Mouse (Mus musculus): ENCODE results near the gene Sgip1.

The Sgip1 gene

GRCm38 (mm10) chr4:102840956-102841729, 100.0 kb downstream of the Sgip1 start:
- DNase-seq, result no peak

DNA sequence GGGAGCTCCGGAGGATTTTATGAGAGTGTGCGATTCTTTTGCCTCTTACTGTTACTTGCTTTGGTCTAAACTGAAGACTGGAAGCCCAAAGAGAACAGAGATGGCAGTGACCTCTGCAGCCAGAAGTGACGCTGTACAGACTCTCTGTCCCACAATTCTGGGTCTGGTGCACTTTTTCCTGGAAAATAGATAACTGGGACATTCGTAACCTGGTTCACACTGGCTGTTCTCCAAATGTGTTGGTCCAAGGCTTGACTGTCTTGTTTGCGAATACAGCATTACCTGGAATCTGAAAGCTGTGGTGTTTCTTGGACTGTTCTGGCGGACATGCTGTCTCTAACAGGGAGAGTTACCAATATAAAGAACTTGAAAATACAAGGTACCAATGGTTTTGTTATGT, 109.4 kb downstream of the Sgip1 start:
- no peak for DNase-seq

DNA sequence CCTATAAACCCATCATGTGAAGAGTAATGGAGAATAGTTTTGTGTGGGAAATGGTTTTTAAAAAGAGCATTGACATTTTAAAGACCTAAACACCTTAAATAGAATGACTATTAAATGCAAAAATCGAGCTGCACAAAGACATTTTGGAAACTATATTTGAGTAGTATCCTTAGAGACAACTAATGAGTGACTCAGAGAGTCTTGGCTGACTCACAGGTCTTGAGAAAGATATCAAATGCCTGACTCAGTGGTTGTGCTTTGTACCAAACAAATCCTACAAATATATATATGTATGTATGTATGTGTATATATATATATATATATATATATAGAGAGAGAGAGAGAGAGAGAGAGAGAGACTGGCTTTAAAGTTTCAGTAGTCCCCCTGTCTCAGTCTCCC, 110.1 kb downstream of the Sgip1 start:
- DNase-seq, result no peak

GRCm38 (mm10) chr4:102852290-102852689, 111.2 kb downstream of the Sgip1 start:
- DNase-seq, result no peak

GRCm38 (mm10) chr4:102852808-102853207, 111.7 kb downstream of the Sgip1 start:
- no peak for DNase-seq

GRCm38 (mm10) chr4:102853330-102854022, 112.4 kb downstream of the Sgip1 start:
- DNase-seq, result no peak

DNA sequence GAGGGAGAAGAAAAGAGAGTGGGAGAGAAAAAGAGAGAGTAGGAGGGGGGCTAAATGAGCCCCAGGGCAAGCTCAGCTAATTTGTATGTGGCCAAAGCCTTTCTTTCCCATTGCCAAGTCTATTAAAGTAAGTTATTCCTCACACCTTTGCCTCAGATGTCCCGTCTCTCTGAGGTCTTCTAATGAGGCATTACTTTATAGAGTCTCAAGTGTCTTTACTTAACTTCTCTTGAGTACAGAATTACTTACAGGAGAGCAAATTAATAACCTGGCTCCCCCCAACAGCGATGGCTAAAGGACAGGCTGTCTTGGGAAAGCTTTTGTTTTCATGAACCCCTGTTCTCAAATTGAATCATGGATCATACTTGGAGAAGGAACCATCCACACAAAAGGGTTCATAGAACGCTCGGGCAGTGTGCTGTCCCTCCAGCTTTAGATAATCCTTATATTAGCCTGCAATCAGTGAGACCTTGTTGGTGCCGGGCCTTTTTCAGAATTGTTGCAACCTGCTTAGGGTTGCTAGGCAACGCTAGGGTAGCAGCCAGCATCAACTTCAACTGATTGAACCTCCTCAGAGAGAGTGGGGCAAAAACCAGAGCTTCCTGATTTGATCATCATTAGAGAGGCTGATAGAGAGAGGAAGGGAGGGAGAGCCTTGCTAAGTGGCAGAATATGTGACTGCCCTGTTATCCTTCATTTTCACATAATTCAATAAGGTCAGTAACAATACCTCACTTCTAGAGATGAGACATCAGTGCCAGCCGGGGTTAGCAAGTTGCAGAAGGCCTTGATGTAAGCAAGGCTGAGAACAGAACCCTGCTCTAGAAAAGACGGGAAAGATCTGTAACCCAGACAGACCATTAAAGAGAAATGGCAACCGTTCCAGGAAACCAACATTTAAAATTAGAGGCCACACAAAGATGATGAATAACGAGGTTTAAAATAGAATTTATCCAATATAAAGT, 114.1 kb downstream of the Sgip1 start:
- DNase-seq, result no peak

DNA sequence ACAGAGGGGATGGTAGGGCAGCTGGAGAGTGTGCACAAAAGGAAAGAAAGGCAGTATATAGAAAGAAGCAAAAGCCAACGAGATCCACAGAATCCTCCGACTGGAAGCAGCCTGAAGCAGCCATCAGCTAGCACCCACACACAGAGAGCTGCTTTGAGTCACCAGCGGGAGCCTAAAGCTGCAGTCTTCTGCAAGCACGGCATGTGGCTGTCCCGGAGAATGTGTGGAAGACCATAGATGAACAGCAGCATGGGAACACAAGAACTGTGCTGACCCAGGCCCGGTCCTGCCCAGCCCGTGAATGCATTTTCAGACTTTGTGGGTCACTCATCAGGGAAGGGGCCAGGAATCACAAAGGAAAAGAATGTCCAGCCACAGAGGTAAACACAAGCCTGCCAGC, 115.0 kb downstream of the Sgip1 start:
- no peak for DNase-seq

DNA sequence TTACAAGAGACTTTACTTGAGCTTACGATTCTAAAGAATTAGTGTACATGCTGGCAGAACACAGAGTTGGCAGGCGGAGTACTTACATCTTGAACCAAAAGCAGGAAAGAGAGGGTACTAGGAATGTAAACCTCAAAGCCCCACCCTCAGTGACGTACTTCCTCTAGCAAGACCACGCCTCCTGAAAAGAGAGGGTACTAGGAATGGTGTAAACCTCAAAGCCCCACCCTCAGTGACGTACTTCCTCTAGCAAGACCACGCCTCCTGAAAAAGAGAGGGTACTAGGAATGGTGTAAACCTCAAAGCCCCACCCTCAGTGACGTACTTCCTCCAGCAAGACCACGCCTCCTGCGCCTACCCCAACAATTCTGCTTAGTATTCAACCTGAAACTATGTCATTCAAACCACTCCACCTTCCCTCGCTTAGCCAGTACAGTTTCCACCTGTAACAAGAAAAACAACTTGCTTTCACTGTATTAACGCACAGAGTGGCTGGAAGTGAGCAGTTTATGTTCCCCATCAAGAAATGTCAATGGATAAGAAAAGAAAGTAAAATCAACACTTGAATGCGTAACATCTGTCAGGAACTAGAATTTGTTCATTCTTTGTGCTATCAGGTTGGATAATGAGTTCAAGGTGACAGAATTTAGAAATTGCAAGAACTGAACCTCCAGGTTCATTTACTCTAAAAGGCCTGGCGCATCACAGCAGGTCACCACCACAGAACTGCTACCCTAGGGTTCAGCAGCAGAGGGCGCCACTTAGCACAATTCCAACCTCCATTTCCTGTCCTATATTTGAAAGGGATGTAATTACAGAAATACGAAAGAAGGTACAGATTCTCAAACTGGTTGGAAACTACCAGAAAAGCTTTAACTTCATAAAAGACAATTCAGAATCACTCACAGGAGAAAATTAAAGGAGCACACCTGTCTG, 118.4 kb downstream of the Sgip1 start:
- DNase-seq, result no peak

- DNase-seq, result no peak
Measured at GRCm38 (mm10) chr4:102862751-102863710, 121.9 kb downstream of the Sgip1 start.

DNA sequence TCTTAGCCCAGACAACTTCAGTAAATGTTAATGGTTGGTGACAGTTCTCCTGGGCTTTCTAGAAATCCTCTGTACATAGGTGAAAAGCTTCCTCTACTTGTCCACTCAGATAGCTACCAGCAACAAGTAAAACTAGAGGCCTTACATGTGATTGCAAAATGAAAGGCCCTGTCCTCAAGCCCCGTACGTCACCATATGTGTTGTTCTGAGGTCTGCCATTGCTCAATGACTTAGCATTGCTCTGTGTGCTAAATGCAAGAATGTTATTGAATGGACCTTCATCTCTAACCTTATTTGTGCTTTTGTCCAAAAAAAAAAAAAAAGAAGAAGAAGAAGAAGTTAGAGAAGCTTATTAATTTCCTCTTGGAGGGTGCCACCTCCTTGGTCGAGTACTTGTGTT, 125.4 kb downstream of the Sgip1 start:
- no peak for DNase-seq

DNA sequence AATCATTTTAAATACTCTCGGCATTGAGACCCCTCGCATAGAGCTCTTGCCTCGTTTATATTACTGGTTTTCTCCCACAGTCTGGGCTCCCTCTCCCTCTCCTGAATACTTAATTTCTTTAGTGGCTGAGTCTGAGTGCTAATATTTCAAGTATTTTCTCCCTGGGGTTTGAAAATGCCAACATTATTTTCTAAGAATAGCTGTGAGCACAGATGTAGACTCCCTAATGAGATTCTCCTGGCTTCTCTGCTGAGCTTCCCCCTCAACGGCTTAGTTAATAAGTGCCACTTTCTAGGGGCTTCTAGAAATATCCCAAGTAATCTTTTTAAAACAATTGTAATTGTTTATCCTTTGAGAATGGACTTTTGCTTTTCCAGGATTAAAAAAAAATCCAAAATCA, 130.2 kb downstream of the Sgip1 start:
- no peak for DNase-seq

GRCm38 (mm10) chr4:102883142-102883541, 142.0 kb downstream of the Sgip1 start:
- DNase-seq, result no peak

DNA sequence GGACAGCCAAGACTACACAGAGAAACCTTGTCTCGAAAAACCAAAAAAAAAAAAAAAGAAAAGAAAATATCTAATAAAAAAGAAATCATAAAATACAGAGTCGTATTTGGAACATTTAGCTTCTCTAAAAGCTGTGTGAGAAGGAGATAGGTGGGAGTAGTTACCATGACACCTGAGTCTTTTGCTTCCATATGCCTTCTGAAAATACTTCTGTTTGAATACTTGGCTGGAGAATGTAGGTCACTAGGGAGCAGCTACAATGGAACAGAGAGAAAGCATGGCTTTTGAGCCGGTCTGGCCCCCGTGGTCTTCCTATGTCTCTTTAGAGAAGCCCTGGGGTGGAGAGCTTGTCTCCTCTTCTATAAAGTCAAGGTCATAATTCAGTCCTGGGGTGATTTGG, 143.1 kb downstream of the Sgip1 start:
- no peak for DNase-seq

DNA sequence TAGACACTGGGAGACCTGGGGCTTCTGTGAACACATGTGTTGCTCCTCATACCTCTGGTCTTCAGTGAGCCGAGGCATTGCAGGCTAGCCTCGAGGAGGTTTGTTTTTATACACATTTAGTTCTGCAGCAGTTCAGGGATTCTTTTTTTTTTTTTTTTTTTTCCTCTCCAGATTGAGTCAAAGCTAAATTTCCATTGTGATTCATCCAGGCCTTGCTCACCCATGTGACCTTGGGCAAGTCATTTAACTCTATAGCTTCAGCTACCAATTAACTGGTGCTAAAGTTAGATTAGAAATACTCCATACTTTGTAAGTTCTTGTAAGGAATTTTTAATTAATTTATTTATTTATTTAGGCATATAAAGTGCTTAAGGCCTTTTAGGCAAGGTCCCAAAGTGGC, 145.4 kb downstream of the Sgip1 start:
- DNase-seq, result no peak

DNA sequence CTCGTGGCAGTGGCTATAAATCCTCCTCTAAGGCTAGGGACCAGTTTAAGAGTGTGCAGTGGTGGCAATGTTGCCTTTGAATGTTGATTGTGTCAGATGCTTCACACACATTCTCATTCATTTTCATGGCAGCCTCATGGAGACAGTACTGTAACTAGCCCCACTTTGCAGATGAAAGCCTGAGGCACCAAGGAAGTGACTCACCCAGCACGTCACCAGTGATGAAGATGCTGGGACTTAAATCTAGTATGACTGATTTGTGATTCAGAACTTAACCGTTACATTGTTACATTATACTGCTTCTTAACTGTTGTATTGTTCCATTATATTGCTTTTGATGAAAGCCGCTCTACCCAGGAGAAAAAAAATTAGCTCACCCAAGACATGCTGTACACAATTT, 145.8 kb downstream of the Sgip1 start:
- no peak for DNase-seq

- DNase-seq, result no peak
Measured at GRCm38 (mm10) chr4:102887770-102888689, 146.9 kb downstream of the Sgip1 start.

- DNase-seq, result no peak
Measured at GRCm38 (mm10) chr4:102895866-102896265, 154.8 kb downstream of the Sgip1 start.

GRCm38 (mm10) chr4:102898987-102899386, 157.9 kb downstream of the Sgip1 start:
- DNase-seq, result no peak

GRCm38 (mm10) chr4:102899683-102900082, 158.6 kb downstream of the Sgip1 start:
- DNase-seq, result no peak
